Mouse (Mus musculus) spleen, adult 18-20 months (tissue): ENCODE measurements around the gene Vmn2r56.
"Not testable (repeated sequence)": the region's sequence is repeated elsewhere in the genome, so short reads cannot be mapped to it uniquely, and the experiment has no call there.

Source experiments
- DNase-seq, 2 experiments: peaks; one replicate each; pipeline ENCODE4 v3.0.0; 2022; ENCODE audit warnings: mixed read lengths in 2 of 2

The Vmn2r56 gene

DNA sequence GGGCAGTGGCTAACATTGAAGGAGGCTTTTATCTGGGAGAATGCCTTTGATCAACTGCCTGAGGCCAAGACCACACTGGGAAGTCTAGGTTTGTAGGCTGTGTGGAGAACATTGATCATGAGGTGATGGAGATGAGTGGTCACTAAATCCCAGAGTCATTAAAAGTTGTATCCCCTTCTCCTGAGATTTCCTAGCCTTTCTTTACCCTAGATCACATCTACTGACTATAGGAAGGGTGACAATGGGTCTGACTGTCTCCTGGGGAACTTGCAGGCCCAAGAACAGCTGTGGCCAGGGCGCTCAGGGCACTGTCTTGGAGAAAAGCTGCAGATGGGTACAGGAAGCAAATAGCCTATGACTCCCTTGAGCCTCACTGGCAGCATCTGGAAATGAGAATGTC is at the start of gene Vmn2r56:
Gene Vmn2r56 (minus strand): TSS at position 101 of the 400 bp plus-strand sequence.
- DNase-seq = no peak

DNA sequence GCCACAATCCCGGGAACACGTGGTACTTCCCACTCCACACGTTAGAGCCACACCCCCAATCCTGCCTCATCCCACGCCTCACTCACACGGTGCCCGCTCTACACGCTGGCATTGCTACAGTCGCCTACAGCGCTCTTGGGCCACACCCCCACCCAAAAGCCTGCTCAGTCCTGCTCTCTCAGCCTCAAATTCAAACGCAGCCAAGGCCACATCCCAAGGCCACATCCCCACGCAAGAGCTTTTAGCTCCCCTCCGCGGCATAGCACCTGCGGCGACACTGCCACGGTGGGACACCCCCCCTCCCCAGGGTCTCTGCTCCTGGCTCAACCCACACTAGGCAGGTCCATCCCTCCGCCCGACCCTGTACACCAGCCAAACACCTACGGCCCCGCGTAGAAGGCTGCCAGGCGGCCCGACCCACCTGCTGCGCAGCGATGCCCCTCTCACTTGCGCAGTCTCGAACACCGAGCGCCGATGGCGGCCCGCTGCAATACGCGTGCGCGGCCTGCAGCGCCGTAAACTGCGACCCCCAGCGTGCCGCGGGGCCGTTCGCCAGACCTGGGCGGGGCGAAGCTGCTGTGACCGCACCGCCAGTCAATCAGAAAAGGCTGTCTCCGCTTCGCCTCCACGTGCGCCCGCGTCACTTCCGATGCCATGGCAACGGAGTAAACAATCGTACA is 45.5 kb upstream of the Vmn2r56 start:
- DNase-seq = peak; percentile 51 to 59

GRCm38 (mm10) chr7:12779782-12780150 is 45.0 kb upstream of the Vmn2r56 start:
- no peak for DNase-seq

GRCm38 (mm10) chr7:12779141-12779540 is 44.3 kb upstream of the Vmn2r56 start:
- no peak for DNase-seq

DNA sequence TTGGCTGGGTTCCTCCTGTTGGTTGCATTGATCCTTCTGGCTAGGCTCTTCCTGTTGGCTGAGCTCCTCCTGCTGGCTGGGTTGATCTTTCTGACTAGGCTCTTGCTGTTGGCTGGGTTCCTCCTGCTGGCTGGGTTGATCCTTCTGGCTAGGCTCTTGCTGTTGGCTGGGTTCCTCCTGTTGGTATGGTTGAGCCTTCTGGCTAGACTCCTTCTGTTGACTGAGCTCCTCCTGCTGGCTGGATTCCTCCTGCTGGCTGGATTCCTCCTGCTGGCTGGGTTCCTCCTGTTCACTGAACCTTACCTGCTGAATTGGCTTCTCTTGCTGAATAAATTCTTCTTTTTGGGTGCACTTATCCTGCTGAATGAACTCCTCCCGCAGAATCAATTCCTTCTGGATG is 39.8 kb upstream of the Vmn2r56 start:
- no peak for DNase-seq

GRCm38 (mm10) chr7:12774111-12774510 is 39.3 kb upstream of the Vmn2r56 start:
- no peak for DNase-seq

- DNase-seq = no peak
Measured at GRCm38 (mm10) chr7:12749431-12750198, 14.8 kb upstream of the Vmn2r56 start.

DNA sequence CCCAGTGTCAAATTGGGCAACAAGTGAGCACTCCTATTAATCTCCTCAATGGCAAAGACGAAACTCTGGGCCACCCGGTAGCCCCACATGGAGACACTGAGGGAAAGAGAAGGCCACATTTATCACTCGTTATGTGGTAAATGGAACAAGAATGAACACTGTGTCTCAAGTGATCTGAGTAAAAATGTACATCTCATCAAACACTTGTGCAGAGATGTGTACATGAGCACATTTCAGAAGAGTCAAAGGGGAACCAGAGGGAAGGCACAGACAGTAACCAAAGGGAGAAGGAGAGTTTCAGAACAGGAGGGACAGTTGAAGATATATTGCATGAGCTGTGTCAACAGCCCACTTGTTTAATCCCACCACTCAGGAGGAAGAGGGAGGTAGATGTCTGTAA is 49.9 kb downstream of the Vmn2r56 start, which contains the start of gene Vmn2r55:
Gene Vmn2r55 (minus strand): TSS at position 101 of the 400 bp plus-strand sequence.
- DNase-seq = not testable (repeated sequence)

- not testable (repeated sequence) for DNase-seq
Measured at GRCm38 (mm10) chr7:12640219-12640618, 94.6 kb downstream of the Vmn2r56 start, which contains the start of gene Vmn2r54. Gene Vmn2r54, minus strand, starts transcription at chr7:12640319.
